Mouse (Mus musculus): Measurements from ENCODE around the gene Fgfr2.

Gene Fgfr2

GRCm38 (mm10) chr7:130750752-130751490 lies 2372.2 kb downstream of the Fgfr2 start:
- no peaks in the 10 kb centered on the region for H3K9me3 ChIP-seq (ENCODE audit: low read length)
- no peaks in the 10 kb centered on the region for H3K27me3 ChIP-seq (ENCODE audit: insufficient read depth, low read length)
- no peak for TF ChIP-seq CTCF (conservative IDR thresholded peaks at IDR 0.05; ENCODE audit: low read length)
- no peak for TF ChIP-seq POU5F1 (IDR thresholded peaks at IDR 0.05; ENCODE audit: borderline replicate concordance, low read length)
- TF ChIP-seq NANOG (IDR thresholded peaks at IDR 0.05; ENCODE audit: borderline replicate concordance, low read length): no peak
- H3K36me3 ChIP-seq (ENCODE audit: insufficient read depth, low read length): peaks cover 88% of the 10 kb centered on the region
- H3K4me1 ChIP-seq (replicated peaks; ENCODE audit: low read depth, low read length): peaks cover 45% of the 10 kb centered on the region
- H3K4me3 ChIP-seq (replicated peaks; ENCODE audit: low read length): peak overlapping the region; percentile 39

GRCm38 (mm10) chr7:130749165-130749564 lies 2374.0 kb downstream of the Fgfr2 start:
- no peak overlapping the region for H3K4me3 ChIP-seq (replicated peaks; ENCODE audit: low read length)
- H3K9me3 ChIP-seq (ENCODE audit: low read length): no peaks in the 10 kb centered on the region
- H3K4me1 ChIP-seq (replicated peaks; ENCODE audit: low read depth, low read length): peaks cover 55% of the 10 kb centered on the region
- H3K27me3 ChIP-seq (ENCODE audit: insufficient read depth, low read length): no peaks in the 10 kb centered on the region
- TF ChIP-seq POU5F1 (IDR thresholded peaks at IDR 0.05; ENCODE audit: borderline replicate concordance, low read length) (no peak), CTCF (conservative IDR thresholded peaks at IDR 0.05; ENCODE audit: low read length) (peak; percentile 23; the same call in 1 of the 2 replicates), NANOG (IDR thresholded peaks at IDR 0.05; ENCODE audit: borderline replicate concordance, low read length) (no peak)
- H3K36me3 ChIP-seq (ENCODE audit: insufficient read depth, low read length): peaks cover 89% of the 10 kb centered on the region

DNA sequence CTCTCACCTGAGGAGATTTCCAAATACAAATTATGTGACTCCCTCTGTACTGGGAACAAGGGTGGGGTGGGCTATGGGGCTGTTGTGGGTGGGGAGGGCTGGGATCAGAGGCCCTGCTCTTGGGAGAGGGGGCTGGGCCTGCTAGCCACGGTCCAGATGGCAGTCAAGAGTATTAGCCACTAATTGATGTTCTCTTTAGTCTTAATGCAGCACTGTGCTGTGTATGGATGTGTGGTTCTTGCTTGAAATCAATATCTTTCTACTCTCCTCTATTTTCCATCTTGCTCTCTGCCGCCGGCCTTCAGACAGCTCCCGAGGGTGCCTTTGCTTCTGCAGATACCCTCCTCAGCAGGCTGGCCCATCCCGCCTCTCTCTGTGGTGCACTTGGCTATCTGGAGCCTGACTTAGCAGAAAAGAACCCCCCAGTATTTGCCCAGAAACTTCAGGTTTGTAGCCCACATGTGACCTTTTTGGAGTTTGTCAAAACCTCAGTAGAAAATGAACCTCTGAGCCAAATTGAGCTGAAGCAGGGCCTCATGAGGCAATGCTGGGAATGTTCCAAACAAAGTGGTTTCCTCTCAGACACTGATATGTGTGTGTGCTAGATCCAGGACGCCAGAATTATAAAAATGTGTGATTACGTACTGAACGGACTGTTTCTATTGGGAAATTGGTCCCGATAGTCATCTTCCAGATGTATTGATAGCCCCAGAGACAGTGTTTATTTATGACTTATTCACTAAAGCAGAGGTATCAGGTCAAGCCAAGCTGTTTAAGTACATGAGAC lies 2379.7 kb downstream of the Fgfr2 start:
- no peak overlapping the region for H3K4me3 ChIP-seq (replicated peaks; ENCODE audit: low read length)
- H3K27me3 ChIP-seq (ENCODE audit: insufficient read depth, low read length): no peaks in the 10 kb centered on the region
- H3K4me1 ChIP-seq (replicated peaks; ENCODE audit: low read depth, low read length): peaks cover 26% of the 10 kb centered on the region
- H3K36me3 ChIP-seq (ENCODE audit: insufficient read depth, low read length): peaks cover 98% of the 10 kb centered on the region
- no peaks in the 10 kb centered on the region for H3K9me3 ChIP-seq (ENCODE audit: low read length)
- no peak for TF ChIP-seq POU5F1 (IDR thresholded peaks at IDR 0.05; ENCODE audit: borderline replicate concordance, low read length)
- no peak for TF ChIP-seq NANOG (IDR thresholded peaks at IDR 0.05; ENCODE audit: borderline replicate concordance, low read length)
- TF ChIP-seq CTCF (conservative IDR thresholded peaks at IDR 0.05; ENCODE audit: low read length): no peak

- Histone ChIP-seq H3K36me3 (ENCODE audit: insufficient read depth, low read length) (peaks cover 98% of the 10 kb centered on the region), H3K4me1 (replicated peaks; ENCODE audit: low read depth, low read length) (peaks cover 15% of the 10 kb centered on the region), H3K4me3 (replicated peaks; ENCODE audit: low read length) (no peak overlapping the region), H3K9me3 (ENCODE audit: low read length) (no peaks in the 10 kb centered on the region), H3K27me3 (ENCODE audit: insufficient read depth, low read length) (no peaks in the 10 kb centered on the region)
- TF ChIP-seq NANOG (IDR thresholded peaks at IDR 0.05; ENCODE audit: borderline replicate concordance, low read length) (no peak), POU5F1 (IDR thresholded peaks at IDR 0.05; ENCODE audit: borderline replicate concordance, low read length) (no peak)
Measured at GRCm38 (mm10) chr7:130741099-130741498, 2382.1 kb downstream of the Fgfr2 start.

DNA sequence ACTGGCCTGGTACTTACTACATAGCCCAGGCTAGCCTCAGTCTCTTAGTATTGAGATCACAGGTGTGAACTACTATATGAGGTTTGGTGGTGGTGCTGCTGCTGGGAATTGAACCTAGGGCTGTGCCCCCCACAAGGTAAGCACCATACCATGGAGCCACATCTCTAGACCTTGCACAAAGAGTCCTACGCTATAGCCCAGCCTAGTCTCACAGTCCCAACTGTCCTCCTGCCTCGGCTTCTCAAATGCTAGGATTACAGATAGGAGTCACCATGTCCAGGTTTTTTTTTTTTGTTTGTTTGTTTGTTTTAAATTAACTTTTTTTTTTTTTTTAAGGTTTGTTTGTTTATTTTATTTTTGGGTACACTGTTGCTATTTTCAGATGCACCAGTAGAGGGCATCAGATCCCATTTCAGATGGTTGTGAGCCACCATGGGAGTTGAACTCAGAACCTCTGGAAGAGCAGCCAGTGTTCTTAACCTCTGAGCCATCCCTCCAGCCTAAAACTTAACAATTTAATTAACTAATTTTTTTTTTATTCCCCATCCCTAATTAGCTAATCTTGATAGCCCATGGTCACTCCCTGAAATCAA lies 2388.9 kb downstream of the Fgfr2 start:
- Histone ChIP-seq H3K4me1 (replicated peaks; ENCODE audit: low read depth, low read length) (peaks cover 9% of the 10 kb centered on the region; the same call in 1 of the 2 replicates), H3K9me3 (ENCODE audit: low read length) (no peaks in the 10 kb centered on the region), H3K27me3 (ENCODE audit: insufficient read depth, low read length) (no peaks in the 10 kb centered on the region), H3K36me3 (ENCODE audit: insufficient read depth, low read length) (peaks cover 95% of the 10 kb centered on the region), H3K4me3 (replicated peaks; ENCODE audit: low read length) (no peak overlapping the region)
- peak; percentile 69 for TF ChIP-seq CTCF (conservative IDR thresholded peaks at IDR 0.05; ENCODE audit: low read length)
- TF ChIP-seq NANOG (IDR thresholded peaks at IDR 0.05; ENCODE audit: borderline replicate concordance, low read length): no peak

- Histone ChIP-seq H3K4me3 (replicated peaks; ENCODE audit: low read length) (no peak overlapping the region), H3K36me3 (ENCODE audit: insufficient read depth, low read length) (peaks cover 95% of the 10 kb centered on the region), H3K9me3 (ENCODE audit: low read length) (no peaks in the 10 kb centered on the region), H3K4me1 (replicated peaks; ENCODE audit: low read depth, low read length) (peaks cover 15% of the 10 kb centered on the region; the same call in 1 of the 2 replicates), H3K27me3 (ENCODE audit: insufficient read depth, low read length) (no peaks in the 10 kb centered on the region)
- TF ChIP-seq POU5F1 (IDR thresholded peaks at IDR 0.05; ENCODE audit: borderline replicate concordance, low read length) (no peak), NANOG (IDR thresholded peaks at IDR 0.05; ENCODE audit: borderline replicate concordance, low read length) (no peak), CTCF (conservative IDR thresholded peaks at IDR 0.05; ENCODE audit: low read length) (no peak)
Measured at GRCm38 (mm10) chr7:130733423-130733822, 2389.7 kb downstream of the Fgfr2 start.

DNA sequence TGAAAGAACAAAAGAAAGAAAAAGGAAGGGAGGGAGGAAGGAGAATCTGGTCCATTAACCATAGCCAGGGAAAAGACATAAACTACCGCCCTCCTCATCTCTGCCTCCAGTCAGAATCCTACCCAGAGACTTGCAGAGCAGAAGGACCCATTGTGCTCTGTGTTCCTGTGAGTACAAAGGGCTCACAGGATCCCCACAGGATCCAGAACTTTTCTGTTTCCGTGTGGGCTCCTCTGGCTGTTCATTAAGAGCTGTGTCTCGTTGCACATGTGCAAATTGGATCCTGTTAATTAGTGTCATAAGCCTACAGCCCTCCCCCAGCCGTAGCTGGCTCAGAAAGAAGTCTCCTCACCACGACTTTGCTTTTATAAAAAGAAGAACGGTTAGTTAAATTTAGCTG lies 2390.2 kb downstream of the Fgfr2 start:
- Histone ChIP-seq H3K36me3 (ENCODE audit: insufficient read depth, low read length) (peaks cover 95% of the 10 kb centered on the region), H3K4me3 (replicated peaks; ENCODE audit: low read length) (no peak overlapping the region), H3K27me3 (ENCODE audit: insufficient read depth, low read length) (no peaks in the 10 kb centered on the region), H3K4me1 (replicated peaks; ENCODE audit: low read depth, low read length) (peaks cover 19% of the 10 kb centered on the region; the same call in 1 of the 2 replicates), H3K9me3 (ENCODE audit: low read length) (no peaks in the 10 kb centered on the region)
- no peak for TF ChIP-seq CTCF (conservative IDR thresholded peaks at IDR 0.05; ENCODE audit: low read length)
- no peak for TF ChIP-seq NANOG (IDR thresholded peaks at IDR 0.05; ENCODE audit: borderline replicate concordance, low read length)
- TF ChIP-seq POU5F1 (IDR thresholded peaks at IDR 0.05; ENCODE audit: borderline replicate concordance, low read length): no peak

- Histone ChIP-seq H3K4me3 (replicated peaks; ENCODE audit: low read length) (no peak overlapping the region), H3K4me1 (replicated peaks; ENCODE audit: low read depth, low read length) (peaks cover 28% of the 10 kb centered on the region), H3K27me3 (ENCODE audit: insufficient read depth, low read length) (no peaks in the 10 kb centered on the region), H3K9me3 (ENCODE audit: low read length) (no peaks in the 10 kb centered on the region), H3K36me3 (ENCODE audit: insufficient read depth, low read length) (peaks cover 95% of the 10 kb centered on the region)
- TF ChIP-seq CTCF (conservative IDR thresholded peaks at IDR 0.05; ENCODE audit: low read length) (no peak), NANOG (IDR thresholded peaks at IDR 0.05; ENCODE audit: borderline replicate concordance, low read length) (no peak), POU5F1 (IDR thresholded peaks at IDR 0.05; ENCODE audit: borderline replicate concordance, low read length) (no peak)
Measured at GRCm38 (mm10) chr7:130731792-130732191, 2391.4 kb downstream of the Fgfr2 start.

Measured in E14TG2a.4 (cell line).